Mouse (Mus musculus) hindbrain, embryonic 13.5 days (tissue): ENCODE data around the gene Mief2. TPM values are rescaled to one million over a fixed set of nuclear protein-coding genes. Genes with fewer than 3 reads are reported as not detected.

ENCODE experiments used
- ATAC-seq: fragments of 200-750 bp; cut with Nextera tagmentation; 2 replicates; pipeline ENCODE4 v1.8.0; 2017; ENCODE audit warnings: moderate TSS enrichment; ENCODE audit not compliant: low FRiP score
- H3K27ac ChIP-seq: fragments of 300-500 bp; sonication (generic); 2 replicates; pipeline ENCODE4 v1.5.1; 2015; ENCODE audit warnings: inconsistent platforms, mild to moderate bottlenecking, moderate library complexity
- H3K27me3 ChIP-seq: fragments of 300-500 bp; sonication (generic); 2 replicates; pipeline ENCODE4 v1.6.1; 2015; ENCODE audit warnings: mild to moderate bottlenecking, inconsistent platforms
- H3K36me3 ChIP-seq: fragments of 300-500 bp; sonication (generic); 2 replicates; pipeline ENCODE4 v1.6.1; 2015; ENCODE audit warnings: mild to moderate bottlenecking, inconsistent platforms
- H3K4me1 ChIP-seq: fragments of 300-500 bp; sonication (generic); replicated peaks from 2 replicates; pipeline ENCODE4 v1.6.1; 2015; ENCODE audit warnings: inconsistent platforms
- H3K4me2 ChIP-seq: fragments of 300-500 bp; sonication (generic); 2 replicates; pipeline ENCODE4 v1.6.1; 2015; ENCODE audit warnings: inconsistent platforms, mild to moderate bottlenecking, moderate library complexity
- H3K4me3 ChIP-seq: fragments of 300-500 bp; sonication (generic); 2 replicates; pipeline ENCODE4 v1.5.1; 2015; ENCODE audit warnings: mild to moderate bottlenecking, inconsistent platforms
- H3K9ac ChIP-seq: fragments of 300-500 bp; sonication (generic); 2 replicates; pipeline ENCODE4 v1.6.1; 2015; ENCODE audit warnings: mild to moderate bottlenecking, inconsistent platforms
- H3K9me3 ChIP-seq: fragments of 300-500 bp; sonication (generic); 2 replicates; pipeline ENCODE4 v1.6.1; 2016; ENCODE audit warnings: inconsistent platforms
- WGBS: fragments of 180-500 bp; shearing (Covaris S2); methylation state at CpG from one replicate; pipeline ENCODE4 v1.1.7; 2015; 5-methylcytosine and 5-hydroxymethylcytosine counted together
- polyA plus RNA-seq: library from polyadenylated mRNA; unstranded; fragments of >200 nt; fragmentation: Nextera tagmentation; extraction: Ambion mirVana; gene quantifications from 2 replicates; pipeline ENCODE4 v1.2.1, GENCODE M21; 2015

Gene Mief2
- polyA plus RNA-seq = 21.2 and 22.4 TPM in 2 replicates

DNA sequence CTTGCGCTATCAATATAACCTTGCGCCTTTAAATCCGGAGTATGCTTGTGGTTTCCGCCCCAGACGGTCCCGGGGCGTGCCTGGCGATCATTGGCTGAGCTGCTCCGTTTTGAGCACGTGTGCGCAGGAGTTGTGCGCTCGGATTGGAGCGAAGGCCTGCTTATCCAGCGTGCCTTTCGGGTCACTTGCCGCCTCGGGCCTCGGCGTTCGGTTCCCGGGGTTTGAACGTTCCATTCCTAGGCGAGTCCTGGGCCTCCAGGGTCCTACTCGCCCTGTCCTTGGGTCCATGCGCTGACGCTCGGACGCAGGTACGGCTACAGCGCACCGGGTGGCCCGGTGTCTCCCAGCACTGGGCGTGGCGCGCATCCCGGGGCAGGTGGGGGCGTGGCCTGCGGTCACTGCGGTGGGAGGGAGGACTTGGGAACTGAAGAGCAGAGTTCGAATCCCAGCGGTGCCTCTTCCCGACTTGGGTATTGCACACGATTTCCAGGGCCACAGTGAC lies at the start of gene Mief2:
Gene Mief2 (plus strand): TSS at position 139 of the 502 bp plus-strand sequence.
- peaks cover 48% of the 10 kb centered on the region for H3K36me3 ChIP-seq
- H3K27me3 ChIP-seq = no peaks in the 10 kb centered on the region
- ATAC-seq = peak; percentile 94
- no peaks in the 10 kb centered on the region for H3K9me3 ChIP-seq
- peak within 1 kb of the TSS; percentile 88 for H3K9ac ChIP-seq
- peak within 1 kb of the TSS; percentile 56 for H3K4me2 ChIP-seq
- H3K4me3 ChIP-seq = peak within 1 kb of the TSS; percentile 71
- peaks cover 35% of the 10 kb centered on the region for H3K4me1 ChIP-seq
- WGBS = under 1% methylated on average over 44 of the region's 44 CpGs
- peak within 1 kb of the TSS; percentile 91 for H3K27ac ChIP-seq

DNA sequence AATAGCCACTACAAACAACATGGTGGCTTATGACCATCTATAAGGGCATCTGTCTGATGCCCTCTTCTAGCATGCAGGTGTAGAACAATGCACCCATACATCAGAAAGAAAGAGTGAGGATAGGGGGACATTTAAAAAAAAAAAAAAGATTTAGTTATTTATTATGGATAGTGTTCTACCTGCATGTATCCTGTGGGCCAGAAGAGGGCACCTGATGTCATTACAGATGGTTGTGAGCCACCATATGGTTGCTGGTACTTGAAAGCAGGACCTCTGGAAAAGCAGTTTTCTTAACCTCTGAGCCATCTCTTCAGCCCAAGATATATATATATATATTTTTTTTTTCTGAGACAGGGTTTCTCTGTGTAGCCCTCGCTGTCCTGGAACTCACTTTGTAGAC lies 32.0 kb upstream of the Mief2 start:
- Histone ChIP-seq H3K27ac (no peak overlapping the region), H3K4me2 (no peak overlapping the region), H3K9me3 (no peaks in the 10 kb centered on the region), H3K4me1 (peaks cover 19% of the 10 kb centered on the region), H3K9ac (no peak overlapping the region), H3K27me3 (no peaks in the 10 kb centered on the region), H3K36me3 (no peaks in the 10 kb centered on the region), H3K4me3 (no peak overlapping the region)
- 68% methylated on average over 1 of the region's 1 CpGs for WGBS
- ATAC-seq = no peak

DNA sequence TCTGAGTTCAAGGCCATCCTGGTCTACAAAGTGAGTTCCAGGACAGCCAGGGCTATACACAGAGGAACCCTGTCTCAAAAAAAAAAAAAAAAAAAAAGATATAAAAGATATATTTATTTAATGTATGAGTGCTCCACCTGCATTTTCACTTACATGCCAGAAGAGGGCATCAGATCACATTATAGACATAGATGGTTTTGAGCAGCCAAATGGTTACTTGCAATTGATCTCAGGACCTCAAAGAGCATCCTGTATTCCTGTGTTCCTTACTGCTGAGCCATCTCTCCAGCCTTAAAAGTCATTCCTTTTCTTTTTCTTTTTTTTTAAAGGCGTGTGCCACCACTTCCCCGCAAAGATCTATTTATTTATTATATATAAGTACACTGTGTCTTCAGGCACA lies 30.6 kb upstream of the Mief2 start:
- Histone ChIP-seq H3K4me1 (peaks cover 33% of the 10 kb centered on the region), H3K9ac (no peak overlapping the region), H3K4me3 (no peak overlapping the region), H3K27ac (no peak overlapping the region), H3K27me3 (no peaks in the 10 kb centered on the region), H3K4me2 (no peak overlapping the region), H3K36me3 (no peaks in the 10 kb centered on the region), H3K9me3 (no peaks in the 10 kb centered on the region)
- 71% methylated on average over 2 of the region's 2 CpGs for WGBS
- no peak for ATAC-seq

- Histone ChIP-seq H3K9me3 (no peaks in the 10 kb centered on the region), H3K36me3 (no peaks in the 10 kb centered on the region), H3K4me2 (peak overlapping the region; percentile 61), H3K4me1 (peaks cover 47% of the 10 kb centered on the region), H3K4me3 (peak overlapping the region; percentile 89), H3K9ac (peak overlapping the region; percentile 95), H3K27me3 (no peaks in the 10 kb centered on the region), H3K27ac (peak overlapping the region; percentile 92)
- ATAC-seq = peak; percentile 47
- WGBS = under 1% methylated on average over 22 of the region's 22 CpGs
These were observed 29.2 kb upstream of the Mief2 start for GRCm38 (mm10) chr11:60698806-60699523.

GRCm38 (mm10) chr11:60699524-60700075 lies 28.6 kb upstream of the Mief2 start, which contains the start of gene Llgl1:
TSS of gene Llgl1 (plus strand) at chr11:60699723.
- no peaks in the 10 kb centered on the region for H3K9me3 ChIP-seq
- peak within 1 kb of the TSS; percentile 92 for H3K27ac ChIP-seq
- H3K4me2 ChIP-seq = peak within 1 kb of the TSS; percentile 90
- H3K4me1 ChIP-seq = peaks cover 52% of the 10 kb centered on the region
- peaks cover 3% of the 10 kb centered on the region for H3K36me3 ChIP-seq
- ATAC-seq = peak; percentile 91
- H3K9ac ChIP-seq = peak within 1 kb of the TSS; percentile 95
- WGBS = 0% methylated on average over 44 of the region's 73 CpGs
- no peaks in the 10 kb centered on the region for H3K27me3 ChIP-seq
- H3K4me3 ChIP-seq = peak within 1 kb of the TSS; percentile 89

- WGBS = 24% methylated on average over 12 of the region's 12 CpGs
- peak overlapping the region; percentile 95 for H3K9ac ChIP-seq
- H3K27me3 ChIP-seq = no peaks in the 10 kb centered on the region
- peak overlapping the region; percentile 89 for H3K4me3 ChIP-seq
- H3K4me2 ChIP-seq = peak overlapping the region; percentile 90
- ATAC-seq = no peak
- no peaks in the 10 kb centered on the region for H3K9me3 ChIP-seq
- peaks cover 59% of the 10 kb centered on the region for H3K4me1 ChIP-seq
- peaks cover 13% of the 10 kb centered on the region for H3K36me3 ChIP-seq
- peak overlapping the region; percentile 92 for H3K27ac ChIP-seq
These were observed 27.6 kb upstream of the Mief2 start for GRCm38 (mm10) chr11:60700320-60701185.

GRCm38 (mm10) chr11:60701611-60702010 lies 26.6 kb upstream of the Mief2 start:
- Histone ChIP-seq H3K9me3 (no peaks in the 10 kb centered on the region), H3K4me2 (peak overlapping the region; percentile 90), H3K4me1 (peaks cover 59% of the 10 kb centered on the region), H3K4me3 (peak overlapping the region; percentile 89; the same call in 1 of the 2 replicates), H3K9ac (no peak overlapping the region), H3K27me3 (no peaks in the 10 kb centered on the region), H3K27ac (no peak overlapping the region), H3K36me3 (peaks cover 23% of the 10 kb centered on the region)
- no peak for ATAC-seq
- 92% methylated on average over 2 of the region's 4 CpGs for WGBS

DNA sequence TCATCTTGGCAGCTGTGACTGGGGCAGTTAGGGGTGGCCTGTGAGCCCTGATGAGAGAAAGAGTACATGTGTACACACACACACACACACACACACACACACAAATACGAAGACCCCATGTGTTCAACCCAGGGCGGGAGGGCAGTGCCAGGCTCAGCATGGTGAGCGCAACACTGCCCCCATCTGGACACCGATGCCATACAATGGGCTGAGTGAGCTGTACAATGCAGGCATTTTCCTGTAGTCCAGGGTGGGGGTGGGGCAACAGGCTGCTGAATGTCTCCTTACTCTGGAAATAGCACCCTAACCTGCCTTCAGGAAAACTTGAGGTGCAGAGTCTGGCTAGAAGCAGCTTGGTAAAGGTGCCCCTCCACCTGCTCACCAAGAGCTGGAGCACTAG lies 25.1 kb upstream of the Mief2 start:
- Histone ChIP-seq H3K27ac (peak overlapping the region; percentile 48; the same call in 1 of the 2 replicates), H3K4me1 (peaks cover 59% of the 10 kb centered on the region), H3K4me3 (no peak overlapping the region; the same call in 1 of the 2 replicates), H3K27me3 (no peaks in the 10 kb centered on the region), H3K36me3 (peaks cover 38% of the 10 kb centered on the region), H3K4me2 (peak overlapping the region; percentile 25), H3K9me3 (no peaks in the 10 kb centered on the region), H3K9ac (peak overlapping the region; percentile 30; the same call in 1 of the 2 replicates)
- 26% methylated on average over 4 of the region's 4 CpGs for WGBS
- 0 out of 2 replicates have a peak, but pooled peaks have one; percentile 15 for ATAC-seq

DNA sequence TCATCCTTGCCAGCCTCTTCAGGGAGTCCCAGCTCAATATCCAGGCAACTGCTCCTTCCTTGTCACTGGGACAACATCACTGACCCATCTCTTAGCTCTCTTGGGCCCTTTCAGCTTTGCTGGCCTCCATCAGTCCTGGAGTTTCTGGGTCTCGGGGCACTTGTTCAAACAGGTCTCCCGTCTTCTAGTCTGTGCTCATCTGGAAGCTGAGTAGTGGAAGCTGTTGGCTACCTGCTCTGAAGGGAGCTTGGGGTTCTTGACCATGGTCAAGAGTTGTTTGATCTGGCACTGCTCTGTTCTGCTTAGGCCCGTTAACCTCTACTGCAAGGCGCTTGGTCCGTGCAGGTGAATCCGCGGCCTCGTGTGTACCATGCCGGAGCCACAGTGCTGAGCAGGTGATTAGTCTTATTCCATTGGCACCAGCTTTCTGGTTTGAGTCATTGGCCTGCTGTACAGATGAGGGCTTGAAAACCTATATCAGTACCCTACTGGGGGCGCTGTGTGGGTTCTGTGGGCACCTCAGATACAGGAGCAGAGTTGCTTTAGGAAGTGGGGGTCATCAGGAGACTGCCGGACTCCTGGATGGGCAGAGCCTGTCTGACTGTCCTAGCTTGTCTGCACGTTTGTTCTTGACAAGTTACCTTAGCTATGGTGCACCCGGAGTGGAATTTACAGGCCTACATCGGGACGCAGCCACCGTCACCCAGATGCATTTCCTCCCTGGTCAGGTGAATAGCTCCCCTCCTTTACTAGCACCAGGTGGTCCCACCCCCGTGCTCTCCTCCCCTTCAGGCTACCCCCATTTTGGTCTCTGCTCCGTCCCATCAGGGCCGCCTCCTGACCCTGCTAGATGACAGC lies 23.9 kb upstream of the Mief2 start:
- peaks cover 50% of the 10 kb centered on the region for H3K36me3 ChIP-seq
- no peak overlapping the region for H3K27ac ChIP-seq
- WGBS = 93% methylated on average over 19 of the region's 19 CpGs
- no peak overlapping the region for H3K4me3 ChIP-seq
- H3K27me3 ChIP-seq = no peaks in the 10 kb centered on the region
- no peak for ATAC-seq
- H3K9me3 ChIP-seq = no peaks in the 10 kb centered on the region
- peaks cover 50% of the 10 kb centered on the region for H3K4me1 ChIP-seq
- H3K4me2 ChIP-seq = no peak overlapping the region
- no peak overlapping the region for H3K9ac ChIP-seq

DNA sequence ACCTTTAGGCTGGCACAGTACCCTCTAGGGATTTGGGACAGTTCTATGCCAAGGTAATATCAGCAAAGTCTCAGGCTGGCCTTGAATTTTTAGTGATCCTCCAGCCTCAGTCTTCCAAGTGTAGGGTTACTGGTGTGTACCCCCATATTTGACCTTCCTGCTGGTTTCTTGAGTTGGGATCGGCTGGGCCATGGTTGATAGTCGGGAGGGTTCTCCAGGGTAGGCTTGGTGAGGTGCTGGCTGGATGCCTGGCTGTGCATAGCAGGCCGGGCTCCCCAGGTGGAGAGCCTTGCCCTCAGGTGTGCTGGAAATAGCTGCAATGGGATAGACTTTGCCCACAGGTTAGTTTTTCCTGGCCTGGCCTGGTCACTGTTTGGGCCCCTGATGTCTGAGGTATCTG lies 22.9 kb upstream of the Mief2 start:
- no peak overlapping the region for H3K27ac ChIP-seq
- no peak overlapping the region for H3K4me2 ChIP-seq
- no peak overlapping the region for H3K9ac ChIP-seq
- H3K27me3 ChIP-seq = no peaks in the 10 kb centered on the region
- peaks cover 49% of the 10 kb centered on the region for H3K4me1 ChIP-seq
- peaks cover 60% of the 10 kb centered on the region for H3K36me3 ChIP-seq
- no peak for ATAC-seq
- WGBS = 94% methylated on average over 3 of the region's 3 CpGs
- H3K4me3 ChIP-seq = no peak overlapping the region
- H3K9me3 ChIP-seq = no peaks in the 10 kb centered on the region

DNA sequence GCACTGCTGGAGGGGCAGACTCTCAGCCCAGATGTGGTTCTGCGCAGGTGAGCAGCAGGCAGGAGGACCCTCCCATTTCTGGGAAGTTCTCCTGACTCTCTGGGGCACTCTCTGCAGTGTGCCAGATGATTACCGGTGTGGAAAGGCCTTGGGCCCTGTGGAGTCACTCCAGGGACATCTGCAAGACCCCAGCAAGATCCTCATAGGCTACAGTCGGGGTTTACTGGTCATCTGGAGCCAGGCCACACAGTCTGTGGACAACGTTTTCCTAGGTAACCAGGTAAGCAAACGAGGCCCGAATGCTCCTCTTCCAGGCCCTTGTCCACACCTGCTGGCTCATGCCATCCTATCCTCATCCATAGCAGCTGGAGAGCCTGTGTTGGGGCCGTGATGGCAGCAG lies 22.1 kb upstream of the Mief2 start:
- Histone ChIP-seq H3K27me3 (no peaks in the 10 kb centered on the region), H3K9ac (no peak overlapping the region), H3K4me1 (peaks cover 41% of the 10 kb centered on the region), H3K27ac (no peak overlapping the region), H3K4me3 (no peak overlapping the region), H3K4me2 (no peak overlapping the region), H3K36me3 (peaks cover 68% of the 10 kb centered on the region), H3K9me3 (no peaks in the 10 kb centered on the region)
- WGBS = 93% methylated on average over 7 of the region's 7 CpGs
- no peak for ATAC-seq
